Mouse (Mus musculus): ENCODE data around the gene Ndufaf1.
"Not testable (repeated sequence)": the region's sequence is repeated elsewhere in the genome, so short reads cannot be mapped to it uniquely, and the experiment has no call there.

Gene Ndufaf1

GRCm38 (mm10) chr2:119662220-119663182, at the start of gene Ndufaf1:
Gene Ndufaf1, minus strand, starts transcription at chr2:119662827.
- DNase-seq (ENCODE audit: low read depth, low spot score), result peak; percentile 95

GRCm38 (mm10) chr2:119710011-119710410, 47.4 kb upstream of the Ndufaf1 start:
- peak; percentile 60 for DNase-seq (ENCODE audit: low read depth, low spot score)

- DNase-seq (ENCODE audit: low read depth, low spot score), result peak; percentile 94
Measured at GRCm38 (mm10) chr2:119707676-119708075, 45.0 kb upstream of the Ndufaf1 start.

GRCm38 (mm10) chr2:119703171-119703570, 40.5 kb upstream of the Ndufaf1 start:
- DNase-seq (ENCODE audit: low read depth, low spot score), result no peak

GRCm38 (mm10) chr2:119699962-119700361, 37.3 kb upstream of the Ndufaf1 start:
- no peak for DNase-seq (ENCODE audit: low read depth, low spot score)

- no peak for DNase-seq (ENCODE audit: low read depth, low spot score)
Measured at GRCm38 (mm10) chr2:119698472-119698871, 35.8 kb upstream of the Ndufaf1 start.

- no peak for DNase-seq (ENCODE audit: low read depth, low spot score)
Measured at GRCm38 (mm10) chr2:119696111-119696510, 33.5 kb upstream of the Ndufaf1 start.

GRCm38 (mm10) chr2:119694826-119695225, 32.2 kb upstream of the Ndufaf1 start:
- no peak for DNase-seq (ENCODE audit: low read depth, low spot score)

GRCm38 (mm10) chr2:119692003-119692701, 29.5 kb upstream of the Ndufaf1 start:
- DNase-seq (ENCODE audit: low read depth, low spot score), result peak; percentile 59

- DNase-seq (ENCODE audit: low read depth, low spot score), result no peak
Measured at GRCm38 (mm10) chr2:119683706-119684105, 21.1 kb upstream of the Ndufaf1 start.

- no peak for DNase-seq (ENCODE audit: low read depth, low spot score)
Measured at GRCm38 (mm10) chr2:119675831-119676230, 13.2 kb upstream of the Ndufaf1 start.

- DNase-seq (ENCODE audit: low read depth, low spot score), result peak; percentile 69
Measured at GRCm38 (mm10) chr2:119675215-119675784, 12.7 kb upstream of the Ndufaf1 start.

GRCm38 (mm10) chr2:119674525-119675214, 12.0 kb upstream of the Ndufaf1 start, which contains the start of gene Rtf1:
Gene Rtf1, plus strand, starts transcription at chr2:119675068.
- DNase-seq (ENCODE audit: low read depth, low spot score), result peak; percentile 84

GRCm38 (mm10) chr2:119669010-119669409, 6.4 kb upstream of the Ndufaf1 start:
- peak; percentile 43 for DNase-seq (ENCODE audit: low read depth, low spot score)

GRCm38 (mm10) chr2:119665744-119666143, 3.1 kb upstream of the Ndufaf1 start:
- not testable (repeated sequence) for DNase-seq (ENCODE audit: low read depth, low spot score)

GRCm38 (mm10) chr2:119644254-119644653, 18.4 kb downstream of the Ndufaf1 start:
- no peak for DNase-seq (ENCODE audit: low read depth, low spot score)

GRCm38 (mm10) chr2:119641214-119641912, 21.3 kb downstream of the Ndufaf1 start:
- DNase-seq (ENCODE audit: low read depth, low spot score), result no peak

GRCm38 (mm10) chr2:119636781-119637180, 25.8 kb downstream of the Ndufaf1 start:
- DNase-seq (ENCODE audit: low read depth, low spot score), result peak; percentile 67

- DNase-seq (ENCODE audit: low read depth, low spot score), result no peak
Measured at GRCm38 (mm10) chr2:119621302-119621701, 41.3 kb downstream of the Ndufaf1 start.

- DNase-seq (ENCODE audit: low read depth, low spot score), result not testable (repeated sequence)
Measured at GRCm38 (mm10) chr2:119619002-119619401, 43.6 kb downstream of the Ndufaf1 start.
